Comparison of ENCODE assay signal across 8 mouse cellular contexts in genomic region chr11:43528683-43529499, GRCm38 (mm10). TPM values are rescaled to one million over a fixed set of nuclear protein-coding genes. Genes with fewer than 3 reads are reported as not detected.
DNase-seq lines count a peak whose midpoint lies in the region; ATAC-seq and TF ChIP-seq lines count a peak whose summit lies in the region.

Gene Ccnjl (plus strand): TSS chr11:43528784.

- no peak for TF ChIP-seq EP300 in heart, postnatal 0 days (IDR thresholded peaks at IDR 0.05; ENCODE audit: low read depth)

- H3K27me3 ChIP-seq in E14TG2a.4 (ENCODE audit: insufficient read depth, low read length) = peaks cover 43% of the 10 kb centered on the region
- peaks cover 3% of the 10 kb centered on the region for H3K27me3 ChIP-seq in forebrain, embryonic 10.5 days (ENCODE audit: poor library complexity, severe bottlenecking)
- H3K27me3 ChIP-seq in heart, postnatal 0 days (ENCODE audit: control insufficient read depth, insufficient read depth, low read length) = no peaks in the 10 kb centered on the region

- peak within 1 kb of the TSS; percentile 91 for H3K4me3 ChIP-seq in E14TG2a.4 (replicated peaks; ENCODE audit: low read length)
- H3K4me3 ChIP-seq in forebrain, embryonic 10.5 days = peak within 1 kb of the TSS; percentile 67
- H3K4me3 ChIP-seq in heart, postnatal 0 days (ENCODE audit: low read depth, low read length) = peak within 1 kb of the TSS; percentile 80

- peak within 1 kb of the TSS; percentile 99 for H3K27ac ChIP-seq in forebrain, embryonic 10.5 days
- peak within 1 kb of the TSS; percentile 87 for H3K27ac ChIP-seq in heart, postnatal 0 days (ENCODE audit: low read depth)

- H3K9ac ChIP-seq in heart, postnatal 0 days (replicated peaks; ENCODE audit: low read depth, low read length) = peak within 1 kb of the TSS; percentile 77

- H3K4me2 ChIP-seq in heart, postnatal 0 days (ENCODE audit: low read depth, low read length) = peak within 1 kb of the TSS; percentile 66

- peaks cover 51% of the 10 kb centered on the region for H3K4me1 ChIP-seq in E14TG2a.4 (replicated peaks; ENCODE audit: low read depth, low read length)
- peaks cover 43% of the 10 kb centered on the region for H3K4me1 ChIP-seq in forebrain, embryonic 10.5 days
- peaks cover 30% of the 10 kb centered on the region for H3K4me1 ChIP-seq in heart, postnatal 0 days (ENCODE audit: control insufficient read depth, insufficient read depth)

- 0 out of 2 replicates have a peak, but pooled peaks cover 7% of the 10 kb centered on the region for H3K36me3 ChIP-seq in E14TG2a.4 (ENCODE audit: insufficient read depth, low read length)
- H3K36me3 ChIP-seq in forebrain, embryonic 10.5 days (replicated peaks) = peaks cover 38% of the 10 kb centered on the region
- peaks cover 11% of the 10 kb centered on the region; the same call in 1 of the 2 replicates for H3K36me3 ChIP-seq in heart, postnatal 0 days (replicated peaks; ENCODE audit: control insufficient read depth, insufficient read depth, low read length)

- under 1% methylated on average over 77 of the region's 79 CpGs for WGBS in forebrain, embryonic 10.5 days
- WGBS in heart, postnatal 0 days = under 1% methylated on average over 78 of the region's 79 CpGs

- H3K9me3 ChIP-seq in E14TG2a.4 (ENCODE audit: low read length) = no peaks in the 10 kb centered on the region
- no peaks in the 10 kb centered on the region for H3K9me3 ChIP-seq in forebrain, embryonic 10.5 days
- no peaks in the 10 kb centered on the region for H3K9me3 ChIP-seq in heart, postnatal 0 days (replicated peaks; ENCODE audit: control insufficient read depth, low read length)

- peak; percentile 82 for DNase-seq in brain, embryonic 14.5 days (ENCODE audit: low read depth)
- DNase-seq in forebrain, embryonic 10.5 days (ENCODE audit: extremely low spot score, low spot score) = peak; percentile 79
- peak; percentile 78 for DNase-seq in heart, postnatal 0 days (ENCODE audit: low spot score)
- DNase-seq in kidney, postnatal 14 days = peak; percentile 83
- peak; percentile 81 for DNase-seq in lung, postnatal 10 days
- peak; percentile 61 for DNase-seq in ovary, postnatal 14 days (ENCODE audit: low spot score)
- DNase-seq in urinary bladder, adult 18-20 months (ENCODE audit: low spot score in 2 of 2) = peak; percentile 31 to 60

- peak; percentile 89 for TF ChIP-seq POLR2A in brain, embryonic 14.5 days (IDR thresholded peaks at IDR 0.05; ENCODE audit: borderline replicate concordance, extremely low read depth, insufficient read depth, insufficient read length, poor library complexity, severe bottlenecking)

- ATAC-seq in heart, postnatal 0 days (ENCODE audit: insufficient read depth, low read depth) = peak; percentile 86

- no peak for TF ChIP-seq CTCF in E14TG2a.4 (conservative IDR thresholded peaks at IDR 0.05; ENCODE audit: low read length)
- TF ChIP-seq CTCF in brain, embryonic 14.5 days (IDR thresholded peaks at IDR 0.05; ENCODE audit: borderline replicate concordance, extremely low read depth, insufficient read depth, insufficient read length) = 0 out of 2 replicates have a peak, but pooled peaks have one; percentile 4
- peak; percentile 36 for TF ChIP-seq CTCF in heart, postnatal 0 days (IDR thresholded peaks at IDR 0.05; ENCODE audit: low read depth)

RNA-seq across cellular contexts. Expression of gene Ccnjl, which starts in this region (rescaled TPM):
- 6.2 and 8.2 TPM in 2 replicates for polyA plus RNA-seq in brain, embryonic 14.5 days (2012; rRNA removed)
- 34.8 and 36.9 TPM in 2 replicates for polyA plus RNA-seq in forebrain, embryonic 10.5 days (2016; fragmentation: Nextera tagmentation; extraction: Ambion mirVana)
- total RNA-seq in heart, postnatal 0 days (2014; rRNA removed; ENCODE audit: low replicate concordance) = 8.9 and 10.8 TPM in 2 replicates
- polyA plus RNA-seq in heart, postnatal 0 days (2015; fragmentation: Nextera tagmentation; extraction: Ambion mirVana) = 10.1 and 11.7 TPM in 2 replicates

Comparison
In these comparisons a context has a peak if more than half of its experiments do, and no peak if none do; other contexts are left out.
1. Peak in every context shown above with its lines: DNase-seq, ATAC-seq, H3K4me3 ChIP-seq and H3K27ac ChIP-seq.